Mouse (Mus musculus) stomach, postnatal 0 days (tissue): ENCODE results near the gene Cacna1a.
A peak's percentile ranks its signal among the peaks of the same experiment; 100 is the strongest.

Experiments
- CTCF ChIP-seq: IDR thresholded peaks from 2 replicates; pipeline ENCODE4 v1.5.1; 2016; ENCODE audit warnings: antibody characterized with exemption, low read depth, mild to moderate bottlenecking, moderate library complexity
- EP300 ChIP-seq: optimal IDR thresholded peaks from 2 replicates; pipeline ENCODE3; 2016; ENCODE audit warnings: antibody characterized with exemption

DNA sequence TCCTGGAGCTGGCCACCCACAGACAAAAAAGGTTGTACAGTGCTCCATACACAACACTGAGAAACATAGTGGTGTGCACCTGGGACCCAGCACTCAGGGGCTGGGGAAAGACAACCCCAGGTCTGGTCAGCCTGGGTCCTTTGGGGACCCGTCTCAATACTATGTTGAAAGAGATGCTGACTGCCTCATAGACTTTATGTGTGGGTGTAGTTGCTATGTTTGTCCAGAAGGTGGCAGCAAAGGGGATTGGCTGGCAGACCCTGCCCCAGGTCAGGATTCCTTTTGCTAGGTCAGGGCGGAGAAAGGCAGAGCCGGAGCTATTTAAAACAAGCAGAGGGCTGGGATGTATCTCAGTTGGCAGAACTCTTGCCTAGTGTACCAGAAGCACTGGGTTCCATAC, 191.4 kb downstream of the Cacna1a start:
- TF ChIP-seq CTCF (peak; percentile 82), EP300 (no peak)
